Mouse (Mus musculus): ENCODE results near the gene Dlgap1. TPM values are rescaled to one million over a fixed set of nuclear protein-coding genes. Genes with fewer than 3 reads are reported as not detected.

Dlgap1 gene
- polyA plus RNA-seq, 1 experiment from 2014 or later, result 3.8 TPM

GRCm38 (mm10) chr17:70602051-70602450, 633.2 kb downstream of the Dlgap1 start:
- H3K27me3 ChIP-seq (ENCODE audit: control insufficient read depth, insufficient read depth, low read length), result no peaks in the 10 kb centered on the region
- no peaks in the 10 kb centered on the region for H3K4me1 ChIP-seq (ENCODE audit: control insufficient read depth, insufficient read depth, low read length)
- H3K4me2 ChIP-seq (replicated peaks; ENCODE audit: low read depth, low read length), result no peak overlapping the region
- no peaks in the 10 kb centered on the region; the same call in 1 of the 2 replicates for H3K9me3 ChIP-seq (ENCODE audit: control insufficient read depth, low read length)
- no peaks in the 10 kb centered on the region for H3K36me3 ChIP-seq (ENCODE audit: control insufficient read depth, insufficient read depth, low read length)
- H3K4me3 ChIP-seq (ENCODE audit: low read length), result no peak overlapping the region
- H3K27ac ChIP-seq (ENCODE audit: low read depth, low read length), result no peak overlapping the region
- ATAC-seq (ENCODE audit: low FRiP score, low TSS enrichment), result no peak
- 79% methylated on average over 7 of the region's 7 CpGs for WGBS
- H3K9ac ChIP-seq (ENCODE audit: low read depth, low read length), result no peak overlapping the region

DNA sequence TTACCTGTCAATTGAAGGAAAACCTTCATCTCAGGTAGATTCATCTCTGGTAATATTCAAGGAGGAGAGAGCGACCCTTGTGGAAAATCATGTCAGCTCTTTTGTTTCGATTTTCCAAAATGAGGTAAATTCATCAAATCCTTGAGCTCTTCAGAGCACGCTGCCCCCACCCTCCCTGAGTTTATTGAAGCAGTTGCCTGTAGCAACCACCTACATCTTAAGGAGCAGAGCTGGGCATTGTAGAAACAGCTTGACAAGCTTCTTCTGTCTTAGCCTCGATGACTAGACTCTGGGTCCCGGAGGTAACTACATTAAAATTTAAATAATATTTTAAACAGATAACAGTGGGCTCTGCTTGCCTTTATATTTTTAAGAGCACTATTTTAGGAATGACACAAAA, 636.8 kb downstream of the Dlgap1 start:
- H3K27ac ChIP-seq (ENCODE audit: low read depth, low read length), result no peak overlapping the region
- no peak overlapping the region for H3K4me2 ChIP-seq (replicated peaks; ENCODE audit: low read depth, low read length)
- no peaks in the 10 kb centered on the region for H3K9me3 ChIP-seq (ENCODE audit: control insufficient read depth, low read length)
- no peak overlapping the region for H3K9ac ChIP-seq (ENCODE audit: low read depth, low read length)
- WGBS, result 84% methylated on average over 5 of the region's 5 CpGs
- H3K36me3 ChIP-seq (ENCODE audit: control insufficient read depth, insufficient read depth, low read length), result no peaks in the 10 kb centered on the region
- H3K4me1 ChIP-seq (ENCODE audit: control insufficient read depth, insufficient read depth, low read length), result no peaks in the 10 kb centered on the region
- no peak overlapping the region for H3K4me3 ChIP-seq (ENCODE audit: low read length)
- H3K27me3 ChIP-seq (ENCODE audit: control insufficient read depth, insufficient read depth, low read length), result no peaks in the 10 kb centered on the region
- no peak for ATAC-seq (ENCODE audit: low FRiP score, low TSS enrichment)

DNA sequence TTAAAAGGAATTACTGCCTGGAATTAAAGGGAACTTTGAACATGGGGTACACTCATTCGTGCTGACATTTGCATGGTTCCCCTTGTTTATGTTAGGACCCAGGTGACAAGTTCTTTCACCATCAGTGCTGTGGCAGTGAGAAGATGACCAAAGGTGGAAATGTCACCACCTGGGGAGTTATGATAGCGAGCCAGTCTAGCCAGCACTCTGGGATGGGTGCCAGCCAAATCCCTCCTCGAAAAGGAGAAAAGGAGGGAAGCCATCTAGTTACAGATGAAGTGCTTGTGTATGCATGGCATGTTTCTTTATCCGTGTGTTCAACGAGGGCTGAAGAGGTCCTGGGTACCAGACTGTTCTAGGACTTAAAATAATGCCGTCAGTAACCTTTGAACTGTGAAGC, 643.3 kb downstream of the Dlgap1 start:
- Histone ChIP-seq H3K27ac (ENCODE audit: low read depth, low read length) (no peak overlapping the region), H3K4me1 (ENCODE audit: control insufficient read depth, insufficient read depth, low read length) (no peaks in the 10 kb centered on the region), H3K4me3 (ENCODE audit: low read length) (no peak overlapping the region), H3K9ac (ENCODE audit: low read depth, low read length) (no peak overlapping the region), H3K27me3 (ENCODE audit: control insufficient read depth, insufficient read depth, low read length) (no peaks in the 10 kb centered on the region), H3K9me3 (ENCODE audit: control insufficient read depth, low read length) (no peaks in the 10 kb centered on the region), H3K4me2 (replicated peaks; ENCODE audit: low read depth, low read length) (no peak overlapping the region), H3K36me3 (ENCODE audit: control insufficient read depth, insufficient read depth, low read length) (no peaks in the 10 kb centered on the region)
- 81% methylated on average over 6 of the region's 6 CpGs for WGBS
- no peak for ATAC-seq (ENCODE audit: low FRiP score, low TSS enrichment)

GRCm38 (mm10) chr17:70613897-70614296, 645.0 kb downstream of the Dlgap1 start:
- no peaks in the 10 kb centered on the region for H3K4me1 ChIP-seq (ENCODE audit: control insufficient read depth, insufficient read depth, low read length)

GRCm38 (mm10) chr17:70614407-70615060, 645.7 kb downstream of the Dlgap1 start:
- 78% methylated on average over 5 of the region's 5 CpGs for WGBS
- H3K27me3 ChIP-seq (ENCODE audit: control insufficient read depth, insufficient read depth, low read length), result no peaks in the 10 kb centered on the region
- H3K4me3 ChIP-seq (ENCODE audit: low read length), result no peak overlapping the region
- no peaks in the 10 kb centered on the region for H3K36me3 ChIP-seq (ENCODE audit: control insufficient read depth, insufficient read depth, low read length)
- no peaks in the 10 kb centered on the region for H3K9me3 ChIP-seq (ENCODE audit: control insufficient read depth, low read length)
- H3K27ac ChIP-seq (ENCODE audit: low read depth, low read length), result no peak overlapping the region
- ATAC-seq (ENCODE audit: low FRiP score, low TSS enrichment), result no peak
- H3K9ac ChIP-seq (ENCODE audit: low read depth, low read length), result no peak overlapping the region
- no peaks in the 10 kb centered on the region for H3K4me1 ChIP-seq (ENCODE audit: control insufficient read depth, insufficient read depth, low read length)
- no peak overlapping the region for H3K4me2 ChIP-seq (replicated peaks; ENCODE audit: low read depth, low read length)

More at GRCm38 (mm10) chr17:70613897-70614296, 645.0 kb downstream of the Dlgap1 start:
- ATAC-seq (ENCODE audit: low FRiP score, low TSS enrichment), result no peak
- H3K36me3 ChIP-seq (ENCODE audit: control insufficient read depth, insufficient read depth, low read length), result no peaks in the 10 kb centered on the region
- no peak overlapping the region for H3K27ac ChIP-seq (ENCODE audit: low read depth, low read length)
- no peaks in the 10 kb centered on the region for H3K9me3 ChIP-seq (ENCODE audit: control insufficient read depth, low read length)
- no peak overlapping the region for H3K4me2 ChIP-seq (replicated peaks; ENCODE audit: low read depth, low read length)
- H3K4me3 ChIP-seq (ENCODE audit: low read length), result no peak overlapping the region
- WGBS, result 69% methylated on average over 7 of the region's 7 CpGs
- no peaks in the 10 kb centered on the region for H3K27me3 ChIP-seq (ENCODE audit: control insufficient read depth, insufficient read depth, low read length)
- H3K9ac ChIP-seq (ENCODE audit: low read depth, low read length), result no peak overlapping the region

- H3K4me2 ChIP-seq (replicated peaks; ENCODE audit: low read depth, low read length), result no peak overlapping the region
- 80% methylated on average over 8 of the region's 8 CpGs for WGBS
- H3K4me1 ChIP-seq (ENCODE audit: control insufficient read depth, insufficient read depth, low read length), result no peaks in the 10 kb centered on the region
- H3K4me3 ChIP-seq (ENCODE audit: low read length), result no peak overlapping the region
- 0 out of 2 replicates have a peak, but pooled peaks cover 5% of the 10 kb centered on the region for H3K9me3 ChIP-seq (ENCODE audit: control insufficient read depth, low read length)
- ATAC-seq (ENCODE audit: low FRiP score, low TSS enrichment), result no peak
- no peak overlapping the region for H3K27ac ChIP-seq (ENCODE audit: low read depth, low read length)
- H3K27me3 ChIP-seq (ENCODE audit: control insufficient read depth, insufficient read depth, low read length), result no peaks in the 10 kb centered on the region
- H3K36me3 ChIP-seq (ENCODE audit: control insufficient read depth, insufficient read depth, low read length), result no peaks in the 10 kb centered on the region
- H3K9ac ChIP-seq (ENCODE audit: low read depth, low read length), result no peak overlapping the region
These were observed 653.6 kb downstream of the Dlgap1 start for GRCm38 (mm10) chr17:70622493-70622892.

DNA sequence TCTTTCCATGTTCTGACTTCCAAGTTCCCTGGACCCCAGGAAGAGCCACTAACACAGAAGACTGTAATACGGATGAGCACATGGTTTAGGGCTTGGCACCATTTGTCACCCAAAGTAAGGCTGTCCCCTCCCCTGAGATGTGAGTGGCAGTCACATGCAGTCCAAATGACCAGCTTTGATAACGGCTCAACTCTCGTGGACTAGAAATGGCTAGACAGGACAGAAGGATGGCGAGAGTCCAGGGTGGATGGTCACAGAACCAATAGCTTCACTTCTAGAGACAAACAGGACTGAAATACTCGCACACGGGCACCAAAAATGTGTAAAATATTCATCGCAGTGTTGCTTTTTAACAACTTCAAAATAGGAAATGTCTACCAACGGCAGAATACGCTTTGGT, 657.5 kb downstream of the Dlgap1 start:
- H3K9ac ChIP-seq (ENCODE audit: low read depth, low read length), result no peak overlapping the region
- H3K27me3 ChIP-seq (ENCODE audit: control insufficient read depth, insufficient read depth, low read length), result no peaks in the 10 kb centered on the region
- no peaks in the 10 kb centered on the region for H3K9me3 ChIP-seq (ENCODE audit: control insufficient read depth, low read length)
- no peak for ATAC-seq (ENCODE audit: low FRiP score, low TSS enrichment)
- H3K27ac ChIP-seq (ENCODE audit: low read depth, low read length), result no peak overlapping the region
- H3K4me1 ChIP-seq (ENCODE audit: control insufficient read depth, insufficient read depth, low read length), result no peaks in the 10 kb centered on the region
- no peak overlapping the region for H3K4me3 ChIP-seq (ENCODE audit: low read length)
- WGBS, result 90% methylated on average over 9 of the region's 9 CpGs
- no peaks in the 10 kb centered on the region for H3K36me3 ChIP-seq (ENCODE audit: control insufficient read depth, insufficient read depth, low read length)
- H3K4me2 ChIP-seq (replicated peaks; ENCODE audit: low read depth, low read length), result no peak overlapping the region

GRCm38 (mm10) chr17:70626925-70627324, 658.1 kb downstream of the Dlgap1 start:
- ATAC-seq (ENCODE audit: low FRiP score, low TSS enrichment), result no peak
- Histone ChIP-seq H3K9me3 (ENCODE audit: control insufficient read depth, low read length) (no peaks in the 10 kb centered on the region), H3K27ac (ENCODE audit: low read depth, low read length) (no peak overlapping the region), H3K4me2 (replicated peaks; ENCODE audit: low read depth, low read length) (no peak overlapping the region), H3K4me1 (ENCODE audit: control insufficient read depth, insufficient read depth, low read length) (no peaks in the 10 kb centered on the region), H3K9ac (ENCODE audit: low read depth, low read length) (no peak overlapping the region), H3K36me3 (ENCODE audit: control insufficient read depth, insufficient read depth, low read length) (no peaks in the 10 kb centered on the region), H3K27me3 (ENCODE audit: control insufficient read depth, insufficient read depth, low read length) (no peaks in the 10 kb centered on the region), H3K4me3 (ENCODE audit: low read length) (no peak overlapping the region)
- 77% methylated on average over 6 of the region's 6 CpGs for WGBS

DNA sequence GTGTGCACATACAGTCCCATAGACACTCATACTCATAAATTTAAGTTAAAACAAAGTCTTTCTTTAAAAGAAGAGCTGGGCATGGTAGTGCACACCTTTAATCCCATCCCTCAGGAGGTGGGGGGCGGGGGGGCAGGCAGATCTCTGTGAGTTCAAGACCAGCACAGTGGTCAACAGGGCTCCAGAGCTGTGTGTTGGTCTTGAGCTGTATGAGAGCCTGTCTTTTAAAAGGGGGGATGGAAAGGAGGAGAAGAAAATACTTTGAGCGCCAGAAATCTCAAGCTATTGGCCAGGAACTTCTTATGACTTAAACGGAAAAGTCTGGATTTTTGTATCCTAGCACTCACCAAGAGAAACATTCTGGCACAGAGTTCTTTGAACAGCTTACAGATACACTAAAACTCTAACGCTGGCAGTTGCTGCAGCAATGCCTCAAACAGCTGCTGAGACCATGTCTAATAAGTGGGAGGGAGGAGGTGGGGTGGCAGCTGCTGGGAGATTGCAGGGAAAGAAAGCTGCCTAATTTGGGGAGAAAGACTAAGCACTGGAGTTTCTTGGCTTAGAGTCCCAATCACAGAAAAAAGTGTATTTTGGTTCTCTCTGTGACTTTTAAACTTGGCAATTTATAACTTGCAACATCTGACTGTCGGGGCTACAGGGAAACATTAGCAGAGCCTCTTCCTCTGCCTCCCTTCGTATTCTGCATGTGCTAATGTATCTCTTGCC, 660.9 kb downstream of the Dlgap1 start:
- WGBS, result 61% methylated on average over 6 of the region's 6 CpGs

More for the DNA sequence above, 660.9 kb downstream of the Dlgap1 start:
- Histone ChIP-seq H3K27me3 (ENCODE audit: control insufficient read depth, insufficient read depth, low read length) (no peaks in the 10 kb centered on the region), H3K36me3 (ENCODE audit: control insufficient read depth, insufficient read depth, low read length) (no peaks in the 10 kb centered on the region), H3K4me2 (replicated peaks; ENCODE audit: low read depth, low read length) (no peak overlapping the region), H3K4me3 (ENCODE audit: low read length) (no peak overlapping the region), H3K4me1 (ENCODE audit: control insufficient read depth, insufficient read depth, low read length) (no peaks in the 10 kb centered on the region), H3K9ac (ENCODE audit: low read depth, low read length) (no peak overlapping the region), H3K27ac (ENCODE audit: low read depth, low read length) (no peak overlapping the region), H3K9me3 (ENCODE audit: control insufficient read depth, low read length) (no peaks in the 10 kb centered on the region)
- no peak for ATAC-seq (ENCODE audit: low FRiP score, low TSS enrichment)

Data from kidney, embryonic 14.5 days (tissue).